Mouse (Mus musculus): ENCODE results near the gene Nrcam. TPM values are rescaled to one million over a fixed set of nuclear protein-coding genes. Genes with fewer than 3 reads are reported as not detected.
A peak's percentile ranks its signal among the peaks of the same experiment; 100 is the strongest.

The Nrcam gene
- polyA plus RNA-seq, 1 experiment from 2014 or later = 131 TPM

- peak; percentile 35; the same call in 1 of the 2 replicates for ATAC-seq (ENCODE audit: low FRiP score, low read depth)
- Histone ChIP-seq H3K4me3 (no peak overlapping the region), H3K27ac (replicated peaks) (no peak overlapping the region), H3K4me2 (replicated peaks) (no peak overlapping the region), H3K27me3 (no peaks in the 10 kb centered on the region), H3K4me1 (no peaks in the 10 kb centered on the region), H3K9ac (replicated peaks) (no peak overlapping the region), H3K36me3 (peaks cover 13% of the 10 kb centered on the region), H3K9me3 (no peaks in the 10 kb centered on the region)
- 34% methylated on average over 16 of the region's 16 CpGs for WGBS
Measured at GRCm38 (mm10) chr12:44601410-44602149, 272.9 kb downstream of the Nrcam start.

- Histone ChIP-seq H3K27ac (replicated peaks) (no peak overlapping the region), H3K4me2 (replicated peaks) (no peak overlapping the region), H3K4me3 (no peak overlapping the region), H3K9me3 (no peaks in the 10 kb centered on the region), H3K9ac (replicated peaks) (no peak overlapping the region), H3K36me3 (peaks cover 17% of the 10 kb centered on the region), H3K27me3 (no peaks in the 10 kb centered on the region), H3K4me1 (no peaks in the 10 kb centered on the region)
- WGBS = 57% methylated on average over 11 of the region's 11 CpGs
- ATAC-seq (ENCODE audit: low FRiP score, low read depth) = no peak
Measured at GRCm38 (mm10) chr12:44602269-44602957, 273.7 kb downstream of the Nrcam start.

- H3K4me1 ChIP-seq = no peaks in the 10 kb centered on the region
- no peaks in the 10 kb centered on the region for H3K9me3 ChIP-seq
- WGBS = 84% methylated on average over 5 of the region's 5 CpGs
- no peak for ATAC-seq (ENCODE audit: low FRiP score, low read depth)
- H3K27ac ChIP-seq (replicated peaks) = no peak overlapping the region
- no peak overlapping the region for H3K4me3 ChIP-seq
- H3K4me2 ChIP-seq (replicated peaks) = no peak overlapping the region
- no peak overlapping the region for H3K9ac ChIP-seq (replicated peaks)
- peaks cover 16% of the 10 kb centered on the region for H3K36me3 ChIP-seq
- no peaks in the 10 kb centered on the region for H3K27me3 ChIP-seq
Measured at GRCm38 (mm10) chr12:44602958-44603331, 274.3 kb downstream of the Nrcam start.

- Histone ChIP-seq H3K4me3 (no peak overlapping the region), H3K27me3 (no peaks in the 10 kb centered on the region), H3K27ac (replicated peaks) (no peak overlapping the region), H3K36me3 (no peaks in the 10 kb centered on the region), H3K4me2 (replicated peaks) (no peak overlapping the region), H3K9ac (replicated peaks) (no peak overlapping the region), H3K9me3 (no peaks in the 10 kb centered on the region), H3K4me1 (no peaks in the 10 kb centered on the region)
- no peak for ATAC-seq (ENCODE audit: low FRiP score, low read depth)
- 87% methylated on average over 2 of the region's 2 CpGs for WGBS
Measured at GRCm38 (mm10) chr12:44617001-44617421, 288.3 kb downstream of the Nrcam start.

GRCm38 (mm10) chr12:44617488-44617887 is 288.8 kb downstream of the Nrcam start:
- Histone ChIP-seq H3K4me2 (replicated peaks) (no peak overlapping the region), H3K9ac (replicated peaks) (no peak overlapping the region), H3K4me3 (no peak overlapping the region), H3K27ac (replicated peaks) (no peak overlapping the region), H3K36me3 (no peaks in the 10 kb centered on the region), H3K27me3 (no peaks in the 10 kb centered on the region), H3K9me3 (no peaks in the 10 kb centered on the region), H3K4me1 (no peaks in the 10 kb centered on the region)
- ATAC-seq (ENCODE audit: low FRiP score, low read depth) = no peak
- WGBS = 76% methylated on average over 1 of the region's 1 CpGs

GRCm38 (mm10) chr12:44639341-44639921 is 310.7 kb downstream of the Nrcam start:
- no peaks in the 10 kb centered on the region for H3K9me3 ChIP-seq
- H3K4me1 ChIP-seq = no peaks in the 10 kb centered on the region
- no peak overlapping the region for H3K4me2 ChIP-seq (replicated peaks)
- H3K27ac ChIP-seq (replicated peaks) = no peak overlapping the region
- no peak overlapping the region for H3K4me3 ChIP-seq
- no peak overlapping the region for H3K9ac ChIP-seq (replicated peaks)
- no peaks in the 10 kb centered on the region for H3K27me3 ChIP-seq
- no peak for ATAC-seq (ENCODE audit: low FRiP score, low read depth)
- H3K36me3 ChIP-seq = no peaks in the 10 kb centered on the region

GRCm38 (mm10) chr12:44640579-44640978 is 311.9 kb downstream of the Nrcam start:
- no peaks in the 10 kb centered on the region for H3K36me3 ChIP-seq
- H3K4me3 ChIP-seq = no peak overlapping the region
- H3K9me3 ChIP-seq = no peaks in the 10 kb centered on the region
- no peak for ATAC-seq (ENCODE audit: low FRiP score, low read depth)
- H3K9ac ChIP-seq (replicated peaks) = no peak overlapping the region
- H3K27ac ChIP-seq (replicated peaks) = no peak overlapping the region
- no peak overlapping the region for H3K4me2 ChIP-seq (replicated peaks)
- H3K27me3 ChIP-seq = no peaks in the 10 kb centered on the region
- H3K4me1 ChIP-seq = no peaks in the 10 kb centered on the region
- WGBS = 21% methylated on average over 1 of the region's 1 CpGs

Other genes starting within 250 kb of the Nrcam start
- 26.2 and 27.2 TPM in 2 replicates for gene Dnajb9, start 118.6 kb upstream of the Nrcam start, polyA plus RNA-seq (2016; fragmentation: Nextera tagmentation; extraction: Ambion mirVana)
- gene Pnpla8, start 107.5 kb upstream of the Nrcam start, polyA plus RNA-seq (2016; fragmentation: Nextera tagmentation; extraction: Ambion mirVana) = 96.3 and 103 TPM in 2 replicates